Comparison of ENCODE assay signal across 9 mouse cellular contexts in genomic region chr4:59439041-59439440, GRCm38 (mm10). TPM values are rescaled to one million over a fixed set of nuclear protein-coding genes. Genes with fewer than 3 reads are reported as not detected.
DNase-seq lines count a peak whose midpoint lies in the region; ATAC-seq and TF ChIP-seq lines count a peak whose summit lies in the region.
"Had no signal": no experiment of that assay in that cellular context is flagged by ENCODE, and none has a peak within 500 bp of the region (broad histone marks: within the 10 kb centered on the region; RNA-seq: fewer than 3 reads in every experiment).

No protein-coding gene starts in this region.

- TF ChIP-seq EP300 in stomach, postnatal 0 days (optimal IDR thresholded peaks at IDR 0.05): no peak

- no peak for DNase-seq in heart, postnatal 25 days (ENCODE audit: low spot score)
- DNase-seq in spleen, postnatal 36 days (ENCODE audit: low spot score in 2 of 2): peak; percentile 47 to 48
- DNase-seq in spleen, adult 12 weeks (ENCODE audit: low spot score): no peak
- no peak for DNase-seq in liver, adult 2 months (ENCODE audit: extremely low read depth, low read depth, low spot score)
- no peak for DNase-seq in stomach, postnatal 0 days (ENCODE audit: low spot score)
- no peak for DNase-seq in urinary bladder, postnatal 10 days (ENCODE audit: low spot score)
- DNase-seq in embryo, embryonic 10.5 days (ENCODE audit: low spot score): no peak
- DNase-seq: left cerebral cortex, postnatal 4 days had no signal

- 0 out of 2 replicates have a peak, but pooled peaks cover 7% of the 10 kb centered on the region for H3K4me1 ChIP-seq in heart, embryonic 11.5 days (ENCODE audit: control insufficient read depth, insufficient read depth, low read length)
- H3K4me1 ChIP-seq in liver, adult 2 months (ENCODE audit: control insufficient read depth, insufficient read depth, low read length): peaks cover 13% of the 10 kb centered on the region
- H3K4me1 ChIP-seq in stomach, postnatal 0 days (replicated peaks; ENCODE audit: control insufficient read depth, insufficient read depth): 0 out of 2 replicates have a peak, but pooled peaks cover 2% of the 10 kb centered on the region

- H3K4me2 ChIP-seq in heart, embryonic 11.5 days: peak overlapping the region; percentile 98
- H3K4me2 ChIP-seq in stomach, postnatal 0 days (replicated peaks; ENCODE audit: low read depth): peak overlapping the region; percentile 100

- peak overlapping the region; percentile 89 for H3K9ac ChIP-seq in heart, embryonic 11.5 days (ENCODE audit: low read depth, low read length)
- H3K9ac ChIP-seq in liver, adult 2 months (ENCODE audit: low read depth, low read length): peak overlapping the region; percentile 81
- no peak overlapping the region for H3K9ac ChIP-seq in stomach, postnatal 0 days (ENCODE audit: low read length)

- WGBS in heart, embryonic 11.5 days (ENCODE audit: insufficient replicate concordance): 25% methylated on average over 5 of the region's 5 CpGs
- WGBS in liver, adult 2 months: 17% methylated on average over 5 of the region's 5 CpGs
- WGBS in stomach, postnatal 0 days: 23% methylated on average over 5 of the region's 5 CpGs

- no peak for ATAC-seq in heart, embryonic 11.5 days (replicated peaks; ENCODE audit: insufficient number of reproducible peaks, low FRiP score, low TSS enrichment)
- no peak for ATAC-seq in stomach, postnatal 0 days (ENCODE audit: low FRiP score, low TSS enrichment)

- no peaks in the 10 kb centered on the region for H3K9me3 ChIP-seq in heart, embryonic 11.5 days (replicated peaks; ENCODE audit: control insufficient read depth, low read length)
- no peaks in the 10 kb centered on the region for H3K9me3 ChIP-seq in stomach, postnatal 0 days (ENCODE audit: control insufficient read depth, low read length)

- H3K4me3 ChIP-seq in heart, embryonic 11.5 days (ENCODE audit: low read depth, low read length): peak overlapping the region; percentile 71; the same call in 1 of the 2 replicates
- H3K4me3 ChIP-seq in liver, adult 2 months (ENCODE audit: insufficient read depth, low read depth, low read length): peak overlapping the region; percentile 65
- H3K4me3 ChIP-seq in stomach, postnatal 0 days (ENCODE audit: low read depth, low read length): peak overlapping the region; percentile 61; the same call in 1 of the 2 replicates

- TF ChIP-seq CTCF in liver, adult 2 months (IDR thresholded peaks at IDR 0.05; ENCODE audit: low read depth, low read length): no peak
- no peak for TF ChIP-seq CTCF in stomach, postnatal 0 days (IDR thresholded peaks at IDR 0.05; ENCODE audit: low read depth)

- H3K27me3 ChIP-seq in heart, embryonic 11.5 days (ENCODE audit: control insufficient read depth, insufficient read depth, low read length): no peaks in the 10 kb centered on the region
- no peaks in the 10 kb centered on the region for H3K27me3 ChIP-seq in liver, adult 2 months (ENCODE audit: control insufficient read depth, insufficient read depth, low read length)
- no peaks in the 10 kb centered on the region for H3K27me3 ChIP-seq in stomach, postnatal 0 days (ENCODE audit: control insufficient read depth, insufficient read depth, low read length)

- TF ChIP-seq POLR2A in liver, adult 2 months (IDR thresholded peaks at IDR 0.05; ENCODE audit: extremely low read depth, insufficient read depth, low read length): no peak

- no peaks in the 10 kb centered on the region for H3K36me3 ChIP-seq in heart, embryonic 11.5 days (ENCODE audit: control insufficient read depth, insufficient read depth, low read length)
- no peaks in the 10 kb centered on the region for H3K36me3 ChIP-seq in liver, adult 2 months (ENCODE audit: control insufficient read depth, insufficient read depth, low read length)
- no peaks in the 10 kb centered on the region for H3K36me3 ChIP-seq in stomach, postnatal 0 days (ENCODE audit: control insufficient read depth, insufficient read depth, low read length)

- intact Hi-C loops in heart, postnatal 25 days (cut with DNase I): loop anchor here (5.0 kb wide), 1 partner anchor 48 kb away; no protein-coding TSS in a partner anchor

- no peak overlapping the region for H3K27ac ChIP-seq in heart, embryonic 11.5 days (ENCODE audit: low read depth, low read length)
- peak overlapping the region; percentile 79 for H3K27ac ChIP-seq in liver, adult 2 months (replicated peaks; ENCODE audit: insufficient read depth, low read depth, low read length)
- peak overlapping the region; percentile 93; the same call in 1 of the 2 replicates for H3K27ac ChIP-seq in stomach, postnatal 0 days (replicated peaks)

- no peaks in the 10 kb centered on the region; the same call in 1 of the 2 replicates for H3K79me2 ChIP-seq in liver, adult 2 months (ENCODE audit: control insufficient read depth, insufficient read depth, low read length)

RNA-seq across cellular contexts. Expression of gene Susd1, which starts 0.6 kb away (rescaled TPM):
- 5.4 and 7.0 TPM in 2 replicates for polyA plus RNA-seq in heart, embryonic 11.5 days (2014; fragmentation: Nextera tagmentation; extraction: Ambion mirVana)
- total RNA-seq in heart, postnatal 25 days (2021): 1 to 10 TPM in 1 of 2 experiments, under 1 TPM in 1; 0.94 to 1.6 TPM
- 9.7 and 14.8 TPM in 2 replicates for total RNA-seq in liver, adult 2 months (2014; rRNA removed)
- 5.4 and 5.5 TPM in 2 replicates for polyA plus RNA-seq in liver, adult 2 months (2012; rRNA removed)
- 3.2 and 3.4 TPM in 2 replicates for polyA plus RNA-seq in stomach, postnatal 0 days (2015; fragmentation: Nextera tagmentation; extraction: Ambion mirVana)

Comparison
In these comparisons a context has a peak if more than half of its experiments do, and no peak if none do; other contexts are left out.
1. DNase-seq: peak in spleen, postnatal 36 days (2 of 2); none in heart, postnatal 25 days (single experiment), spleen, adult 12 weeks (single experiment), liver, adult 2 months (single experiment), stomach, postnatal 0 days (single experiment), urinary bladder, postnatal 10 days (single experiment) and embryo, embryonic 10.5 days (single experiment).
2. Peak in every context shown above with its lines, with median percentiles within 50 percentile points of each other: H3K4me3 ChIP-seq.